Mouse (Mus musculus): ENCODE measurements around the gene Hs3st3a1.

Gene Hs3st3a1

GRCm38 (mm10) chr11:64489587-64490433, 54.7 kb downstream of the Hs3st3a1 start:
- DNase-seq (ENCODE audit: low read depth in 1 of 2, low spot score in 2 of 2): no peak

- DNase-seq (ENCODE audit: low read depth in 1 of 2, low spot score in 2 of 2): no peak
These were observed 59.3 kb downstream of the Hs3st3a1 start for GRCm38 (mm10) chr11:64494448-64494847.

- DNase-seq (ENCODE audit: low read depth in 1 of 2, low spot score in 2 of 2): no peak
These were observed 60.8 kb downstream of the Hs3st3a1 start for GRCm38 (mm10) chr11:64495935-64496334.

- no peak for DNase-seq (ENCODE audit: low read depth in 1 of 2, low spot score in 2 of 2)
These were observed 61.5 kb downstream of the Hs3st3a1 start for GRCm38 (mm10) chr11:64496677-64497076.

GRCm38 (mm10) chr11:64500536-64501112, 65.5 kb downstream of the Hs3st3a1 start:
- DNase-seq (ENCODE audit: low read depth in 1 of 2, low spot score in 2 of 2): no peak

- DNase-seq (ENCODE audit: low read depth in 1 of 2, low spot score in 2 of 2): no peak
These were observed 67.9 kb downstream of the Hs3st3a1 start for GRCm38 (mm10) chr11:64503040-64503439.

GRCm38 (mm10) chr11:64505924-64506323, 70.8 kb downstream of the Hs3st3a1 start:
- DNase-seq (ENCODE audit: low read depth in 1 of 2, low spot score in 2 of 2): no peak

- DNase-seq (ENCODE audit: low read depth in 1 of 2, low spot score in 2 of 2): no peak
These were observed 71.9 kb downstream of the Hs3st3a1 start for GRCm38 (mm10) chr11:64507024-64507423.

GRCm38 (mm10) chr11:64509106-64509505, 74.0 kb downstream of the Hs3st3a1 start:
- no peak for DNase-seq (ENCODE audit: low read depth in 1 of 2, low spot score in 2 of 2)

GRCm38 (mm10) chr11:64512301-64512700, 77.2 kb downstream of the Hs3st3a1 start:
- no peak for DNase-seq (ENCODE audit: low read depth in 1 of 2, low spot score in 2 of 2)

GRCm38 (mm10) chr11:64513419-64513818, 78.3 kb downstream of the Hs3st3a1 start:
- DNase-seq (ENCODE audit: low read depth in 1 of 2, low spot score in 2 of 2): no peak

GRCm38 (mm10) chr11:64516712-64517589, 81.8 kb downstream of the Hs3st3a1 start:
- DNase-seq (ENCODE audit: low read depth in 1 of 2, low spot score in 2 of 2): no peak

GRCm38 (mm10) chr11:64518146-64518841, 83.2 kb downstream of the Hs3st3a1 start:
- DNase-seq (ENCODE audit: low read depth in 1 of 2, low spot score in 2 of 2): no peak

GRCm38 (mm10) chr11:64523993-64524570, 89.0 kb downstream of the Hs3st3a1 start:
- DNase-seq (ENCODE audit: low read depth in 1 of 2, low spot score in 2 of 2): no peak

- DNase-seq (ENCODE audit: low read depth in 1 of 2, low spot score in 2 of 2): no peak
These were observed 102.1 kb downstream of the Hs3st3a1 start for GRCm38 (mm10) chr11:64537230-64537629.

GRCm38 (mm10) chr11:64541866-64542265, 106.7 kb downstream of the Hs3st3a1 start:
- no peak for DNase-seq (ENCODE audit: low read depth in 1 of 2, low spot score in 2 of 2)

GRCm38 (mm10) chr11:64542335-64542734, 107.2 kb downstream of the Hs3st3a1 start:
- DNase-seq (ENCODE audit: low read depth in 1 of 2, low spot score in 2 of 2): no peak

GRCm38 (mm10) chr11:64543181-64543641, 108.1 kb downstream of the Hs3st3a1 start:
- DNase-seq (ENCODE audit: low read depth in 1 of 2, low spot score in 2 of 2): no peak

GRCm38 (mm10) chr11:64544236-64544635, 109.1 kb downstream of the Hs3st3a1 start:
- DNase-seq (ENCODE audit: low read depth in 1 of 2, low spot score in 2 of 2): no peak

- no peak for DNase-seq (ENCODE audit: low read depth in 1 of 2, low spot score in 2 of 2)
These were observed 114.2 kb downstream of the Hs3st3a1 start for GRCm38 (mm10) chr11:64549380-64549779.

All from monocyte, adult 2 months (primary cell).